Mouse (Mus musculus) olfactory bulb, adult 2 months (tissue): ENCODE results near the gene Vmn1r235.

Source experiments
- CTCF ChIP-seq: fragments of 200-500 bp; IDR thresholded peaks from 2 replicates; pipeline ENCODE4 v1.5.1; 2012; ENCODE audit warnings: low read depth, mild to moderate bottlenecking, low read length, moderate library complexity; ENCODE audit not compliant: insufficient read depth
- POLR2A ChIP-seq: fragments of 200-500 bp; IDR thresholded peaks from 2 replicates; pipeline ENCODE4 v1.6.1; 2012; ENCODE audit warnings: mild to moderate bottlenecking, low read depth, low read length, moderate library complexity; ENCODE audit not compliant: insufficient read depth

DNA sequence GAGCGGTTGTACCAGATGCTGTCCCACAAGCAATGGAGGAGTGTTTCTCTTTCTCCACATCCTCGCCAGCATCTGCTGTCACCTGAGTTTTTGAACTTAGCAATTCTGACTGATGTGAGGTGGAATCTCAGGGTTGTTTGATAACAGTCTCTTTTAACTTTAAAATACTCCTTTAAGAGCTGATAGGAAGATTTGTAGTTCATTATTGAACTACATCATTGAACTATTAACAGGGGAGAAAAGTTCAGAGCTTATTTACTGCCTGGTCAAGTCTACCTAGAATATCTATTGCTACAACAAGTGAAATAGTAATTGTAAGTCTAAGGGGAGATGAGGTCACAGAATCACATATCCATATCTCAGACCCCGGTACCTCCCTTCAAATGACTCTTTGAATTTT lies 26.4 kb downstream of the Vmn1r235 start, which contains the start of gene Vmn1r236:
- TF ChIP-seq CTCF: no peak
- TF ChIP-seq POLR2A: no peak
